Mouse (Mus musculus) embryo, embryonic 10.5 days (tissue): Measurements from ENCODE around the gene Slc16a6.

Source experiments
- DNase-seq: peaks from one replicate; pipeline ENCODE4 v3.0.0-alpha.2; 2015; ENCODE audit warnings: low spot score

The Slc16a6 gene

DNA sequence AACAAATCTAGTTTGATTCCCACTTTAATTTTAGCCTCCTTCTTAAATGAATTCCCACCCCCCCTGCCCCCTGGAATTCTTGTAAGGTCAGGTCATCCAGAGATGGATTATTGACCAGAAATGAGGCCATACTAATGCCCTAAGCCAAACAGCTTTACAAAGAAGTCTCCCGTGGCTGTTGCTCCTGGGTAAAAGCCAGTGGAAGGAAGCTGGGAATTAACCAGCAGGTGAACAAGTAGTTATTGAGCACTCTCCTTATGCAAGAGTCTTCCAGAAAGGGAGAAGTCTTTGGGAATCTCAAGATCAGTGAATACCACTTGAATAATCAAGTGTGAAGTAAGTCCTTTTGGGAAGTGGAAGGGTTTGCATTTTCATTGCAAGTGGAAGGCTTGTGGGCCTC is 13.7 kb upstream of the Slc16a6 start:
- no peak for DNase-seq

- peak; percentile 27 for DNase-seq
Measured at GRCm38 (mm10) chr11:109485398-109486045, 12.1 kb upstream of the Slc16a6 start.

GRCm38 (mm10) chr11:109480440-109480839 is 7.0 kb upstream of the Slc16a6 start:
- no peak for DNase-seq

DNA sequence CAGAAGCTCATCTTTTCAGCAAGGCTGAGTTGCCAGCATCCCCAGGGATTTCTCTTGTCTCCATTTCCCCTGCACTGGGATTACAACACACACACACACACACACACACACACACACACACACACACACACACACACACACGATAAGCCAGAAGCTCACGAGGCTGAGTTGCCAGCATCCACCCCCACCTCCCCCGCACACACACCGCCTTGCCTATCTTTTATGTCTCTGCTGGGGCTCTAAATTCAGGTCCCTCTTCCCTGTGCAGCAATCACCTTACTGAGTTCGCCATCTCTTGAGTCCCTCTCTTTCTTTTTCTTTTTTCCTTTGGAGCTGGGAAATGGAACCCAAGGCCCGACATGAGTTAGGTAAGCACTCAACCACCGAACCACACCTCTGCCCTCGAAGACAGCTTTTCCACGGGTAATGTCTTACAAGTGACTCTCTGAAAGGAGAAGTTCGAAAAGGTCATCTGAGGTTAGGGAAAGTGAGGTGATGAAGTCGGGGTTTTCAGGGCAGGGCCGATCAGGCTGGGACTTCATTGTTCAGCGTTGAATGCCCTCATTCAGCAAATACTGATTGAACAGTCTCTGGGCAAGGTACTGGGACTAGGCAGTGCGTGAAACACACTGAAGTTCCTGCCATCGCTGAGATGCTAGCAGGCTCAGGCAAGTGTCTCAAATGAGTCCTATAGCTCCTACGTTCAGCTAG is 6.3 kb upstream of the Slc16a6 start:
- DNase-seq, result no peak

GRCm38 (mm10) chr11:109477606-109478380 is 4.4 kb upstream of the Slc16a6 start:
- no peak for DNase-seq

- DNase-seq, result no peak
Measured at GRCm38 (mm10) chr11:109476653-109477052, 3.3 kb upstream of the Slc16a6 start.

- peak; percentile 73 for DNase-seq
Measured at GRCm38 (mm10) chr11:109476241-109476640, 2.8 kb upstream of the Slc16a6 start.

DNA sequence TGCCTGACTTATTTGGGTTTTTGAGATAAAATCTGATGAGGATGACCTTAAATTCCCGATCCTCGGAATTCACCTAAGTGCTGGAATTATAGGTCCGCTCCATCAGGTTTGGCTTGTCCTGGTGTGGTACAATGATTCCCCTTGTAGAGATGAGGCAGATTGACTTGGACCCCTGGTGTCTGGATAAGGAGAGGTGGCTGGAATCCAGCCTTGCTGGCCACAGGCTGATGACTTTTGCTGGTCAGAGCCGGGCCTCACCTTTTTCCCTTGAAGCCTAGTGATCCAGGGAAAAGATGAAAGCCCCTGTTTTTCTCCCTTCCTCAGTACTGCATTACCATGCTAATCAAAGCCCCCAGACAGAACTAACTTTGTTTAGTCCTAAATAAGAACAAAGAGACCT is 2.3 kb upstream of the Slc16a6 start:
- no peak for DNase-seq

GRCm38 (mm10) chr11:109474836-109475235 is 1.4 kb upstream of the Slc16a6 start:
- no peak for DNase-seq

- DNase-seq, result peak; percentile 79
Measured at GRCm38 (mm10) chr11:109474086-109474742, 816 bp upstream of the Slc16a6 start.

GRCm38 (mm10) chr11:109472821-109473170 is 602 bp downstream of the Slc16a6 start:
- no peak for DNase-seq

DNA sequence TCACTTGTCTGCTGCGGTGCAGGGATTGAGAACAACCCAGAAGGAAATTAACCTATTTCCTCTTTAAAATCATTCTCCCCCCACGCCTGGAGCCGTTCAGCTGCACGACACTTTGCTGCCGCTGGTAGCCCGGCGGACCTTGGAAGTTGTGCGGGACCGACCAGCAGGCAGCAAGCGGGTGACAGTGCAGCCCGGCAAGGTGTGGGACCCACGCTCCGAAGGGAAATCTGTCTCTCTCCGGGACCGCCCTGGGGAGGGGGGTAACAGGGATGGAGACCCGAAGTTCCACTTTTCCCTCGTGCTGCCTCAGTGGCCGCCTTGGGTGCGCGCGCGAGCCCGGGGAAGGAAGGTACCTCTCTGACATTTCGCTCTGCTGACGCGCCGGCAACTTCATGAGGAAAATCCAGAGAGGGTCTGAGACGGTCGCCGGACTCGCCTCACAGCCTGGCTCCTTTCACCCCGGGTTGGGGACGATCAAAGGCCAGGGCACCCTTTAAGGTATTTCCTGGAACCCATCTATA is 1.2 kb downstream of the Slc16a6 start:
- peak; percentile 70 for DNase-seq

DNA sequence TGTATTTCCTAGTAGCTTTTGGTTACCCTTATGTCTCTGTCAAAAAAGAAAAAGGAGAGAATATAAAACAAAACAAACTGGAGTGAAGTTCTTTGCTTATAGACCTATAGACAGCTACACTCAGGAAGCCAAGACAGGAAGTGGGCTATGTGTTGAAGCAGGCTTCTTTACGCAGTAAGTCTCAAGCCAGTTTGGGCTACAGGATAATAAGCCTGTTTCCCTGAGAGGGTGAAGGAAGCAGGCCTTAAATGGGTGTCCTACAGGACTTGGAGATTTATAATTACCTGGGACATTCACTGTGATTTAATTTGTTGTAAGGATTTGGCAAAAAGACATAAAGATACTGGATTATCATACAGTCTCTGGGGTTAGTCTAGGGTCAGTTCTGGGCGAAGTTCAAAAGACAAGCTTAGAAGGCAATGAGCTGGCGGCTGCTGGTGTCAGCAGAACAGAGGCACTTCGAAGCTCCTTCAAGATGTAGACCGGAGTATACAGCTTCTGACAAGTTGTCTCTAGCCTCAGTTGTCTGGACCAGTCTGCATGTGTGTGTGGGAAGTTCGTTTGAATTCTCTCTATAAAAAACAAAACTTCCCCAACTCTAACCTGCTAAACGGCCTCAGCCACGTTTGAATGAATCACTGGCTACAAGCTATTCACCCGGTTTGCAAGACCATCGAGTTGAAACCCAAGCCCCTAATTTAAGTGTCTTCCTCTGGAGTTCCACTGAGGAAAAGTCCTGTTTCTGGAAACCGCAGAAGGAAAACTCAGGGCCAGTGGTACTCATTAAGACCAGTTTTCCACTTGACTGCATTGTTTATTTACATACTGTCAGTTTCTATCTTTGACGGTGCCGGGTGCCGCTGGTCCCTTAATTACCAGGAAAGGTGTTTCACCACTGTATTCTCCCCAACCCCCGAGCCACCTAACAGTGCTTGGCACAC is 2.2 kb downstream of the Slc16a6 start:
- DNase-seq, result peak; percentile 49

DNA sequence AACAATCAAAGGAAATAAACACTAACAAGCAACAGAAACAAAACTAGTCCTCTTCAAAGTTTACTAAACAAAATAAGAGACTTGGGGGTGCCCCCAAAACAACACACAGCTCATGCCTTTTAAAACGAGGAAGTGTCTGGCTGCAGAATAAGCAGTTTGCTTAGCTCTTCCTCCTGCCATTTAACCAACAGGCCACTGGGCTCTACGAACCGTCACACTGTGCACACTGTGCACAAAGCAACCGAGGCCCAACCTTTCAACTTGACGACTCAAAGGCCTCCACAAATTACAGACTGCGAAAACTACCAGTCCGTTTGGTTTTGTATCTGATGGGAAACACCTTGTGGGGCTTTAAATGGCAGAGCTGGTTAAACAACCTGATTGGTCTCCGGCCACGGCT is 3.2 kb downstream of the Slc16a6 start:
- no peak for DNase-seq

- DNase-seq, result no peak
Measured at GRCm38 (mm10) chr11:109468133-109468532, 5.3 kb downstream of the Slc16a6 start.

- no peak for DNase-seq
Measured at GRCm38 (mm10) chr11:109466987-109467386, 6.4 kb downstream of the Slc16a6 start.

GRCm38 (mm10) chr11:109465068-109465467 is 8.3 kb downstream of the Slc16a6 start:
- DNase-seq, result no peak

- no peak for DNase-seq
Measured at GRCm38 (mm10) chr11:109460586-109460985, 12.8 kb downstream of the Slc16a6 start.

- no peak for DNase-seq
Measured at GRCm38 (mm10) chr11:109458165-109458564, 15.2 kb downstream of the Slc16a6 start.

DNA sequence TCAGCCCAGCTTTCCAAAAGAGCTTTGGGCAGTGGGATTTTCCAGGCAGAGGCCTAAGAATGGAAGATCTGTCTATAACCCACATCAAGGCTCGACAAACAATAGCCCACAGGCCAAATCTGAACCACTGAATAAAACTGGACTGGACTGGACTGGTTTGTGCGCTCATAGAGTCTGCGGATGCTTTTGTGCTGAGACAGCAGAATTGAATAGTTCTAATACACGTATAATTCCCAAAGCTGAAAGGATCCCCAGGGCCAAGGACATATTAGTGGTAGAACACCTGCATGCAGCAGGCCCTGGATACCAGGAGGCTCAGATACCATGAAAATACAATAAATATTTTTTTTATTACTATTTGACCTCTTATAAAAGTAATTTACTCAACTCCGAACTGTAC is 17.1 kb downstream of the Slc16a6 start:
- no peak for DNase-seq

GRCm38 (mm10) chr11:109451169-109451568 is 22.2 kb downstream of the Slc16a6 start:
- DNase-seq, result no peak
